Mouse (Mus musculus): ENCODE results near the gene Dmrt1. TPM values are rescaled to one million over a fixed set of nuclear protein-coding genes. Genes with fewer than 3 reads are reported as not detected.

The Dmrt1 gene
- total and polyA plus RNA-seq, 3 experiments = 0.30 to 0.50 TPM; not detected in 1

GRCm38 (mm10) chr19:25612806-25613295, 107.4 kb downstream of the Dmrt1 start:
- dilution Hi-C loops (cut with MboI; ENCODE audit: extremely low pct_ligation_motif_present, extremely low pct_unique_long_range_greater_than_20kb, low sequenced_read_pairs) (no loop called here), in situ Hi-C loops (cut with MboI; ENCODE audit: low pct_ligation_motif_present, low pct_unique_long_range_greater_than_20kb, low sequenced_read_pairs) (no loop called here)
- Histone ChIP-seq H3K4me3 (replicated peaks in 1 of 3; ENCODE audit: low read depth in 2 of 3, low read length in 2 of 3, poor library complexity in 1 of 3) (no peak overlapping the region), H3K9ac (ENCODE audit: insufficient read depth, low read depth) (no peak overlapping the region), H3K27ac (ENCODE audit: insufficient read depth, low read depth) (no peak overlapping the region), H3K79me2 (replicated peaks; ENCODE audit: control insufficient read depth, extremely low read depth, insufficient read depth, poor library complexity, severe bottlenecking) (no peaks in the 10 kb centered on the region), H3K4me2 (ENCODE audit: insufficient read depth, low read depth, poor library complexity, severe bottlenecking) (no peak overlapping the region), H3K9me3 (replicated peaks; ENCODE audit: low read length) (peaks cover 4% of the 10 kb centered on the region), H3K27me3 (replicated peaks) (no peaks in the 10 kb centered on the region), H3K4me1 (ENCODE audit: control insufficient read depth in 1 of 2, insufficient read depth in 2 of 2) (no peaks in the 10 kb centered on the region), H3K36me3 (replicated peaks in 1 of 2; ENCODE audit: control insufficient read depth in 1 of 2, insufficient read depth in 1 of 2, low read length in 1 of 2) (no peaks in the 10 kb centered on the region)
- no peak for TF ChIP-seq PAX5 (IDR thresholded peaks at IDR 0.05; ENCODE audit: low read length)
- no peak for TF ChIP-seq MYC (IDR thresholded peaks at IDR 0.05; ENCODE audit: low read depth, low read length)
- no peak for TF ChIP-seq USF1 (IDR thresholded peaks at IDR 0.05; ENCODE audit: low read depth, low read length)
- no peak for TF ChIP-seq MAFK (IDR thresholded peaks at IDR 0.05; ENCODE audit: insufficient replicate concordance, low read length)
- no peak for TF ChIP-seq USF2 (conservative IDR thresholded peaks at IDR 0.05; ENCODE audit: low read depth, low read length)
- no peak for TF ChIP-seq EP300 (IDR thresholded peaks at IDR 0.05; ENCODE audit: low read length)
- TF ChIP-seq SMC3 (IDR thresholded peaks at IDR 0.05; ENCODE audit: low read depth, low read length) = no peak
- no peak for TF ChIP-seq RCOR1 (conservative IDR thresholded peaks at IDR 0.05; ENCODE audit: low read depth, low read length)
- TF ChIP-seq ZMIZ1 (IDR thresholded peaks at IDR 0.05; ENCODE audit: low read depth, low read length) = no peak
- TF ChIP-seq POLR2AphosphoS2 (IDR thresholded peaks at IDR 0.05; ENCODE audit: low read depth, low read length) = no peak
- no peak for TF ChIP-seq CTCF (conservative IDR thresholded peaks at IDR 0.05 in 1 of 2, IDR thresholded peaks at IDR 0.05 in 1 of 2; ENCODE audit: low read depth in 2 of 2, low read length in 2 of 2)
- TF ChIP-seq NRF1 (IDR thresholded peaks at IDR 0.05; ENCODE audit: low read depth, low read length) = no peak
- TF ChIP-seq ZKSCAN1 (IDR thresholded peaks at IDR 0.05; ENCODE audit: borderline replicate concordance, low read depth, low read length) = no peak
- DNase-seq (ENCODE audit: extremely low read depth) = no peak

GRCm38 (mm10) chr19:25613476-25614300, 108.3 kb downstream of the Dmrt1 start:
- Histone ChIP-seq H3K79me2 (replicated peaks; ENCODE audit: control insufficient read depth, extremely low read depth, insufficient read depth, poor library complexity, severe bottlenecking) (no peaks in the 10 kb centered on the region), H3K4me3 (replicated peaks in 1 of 3; ENCODE audit: low read depth in 2 of 3, low read length in 2 of 3, poor library complexity in 1 of 3) (no peak overlapping the region), H3K4me1 (ENCODE audit: control insufficient read depth in 1 of 2, insufficient read depth in 2 of 2) (no peaks in the 10 kb centered on the region), H3K9me3 (replicated peaks; ENCODE audit: low read length) (peaks cover 4% of the 10 kb centered on the region), H3K4me2 (ENCODE audit: insufficient read depth, low read depth, poor library complexity, severe bottlenecking) (no peak overlapping the region), H3K9ac (ENCODE audit: insufficient read depth, low read depth) (no peak overlapping the region), H3K27ac (ENCODE audit: insufficient read depth, low read depth) (no peak overlapping the region), H3K27me3 (replicated peaks) (no peaks in the 10 kb centered on the region), H3K36me3 (replicated peaks in 1 of 2; ENCODE audit: control insufficient read depth in 1 of 2, insufficient read depth in 1 of 2, low read length in 1 of 2) (no peaks in the 10 kb centered on the region)
- dilution Hi-C loops (cut with MboI; ENCODE audit: extremely low pct_ligation_motif_present, extremely low pct_unique_long_range_greater_than_20kb, low sequenced_read_pairs) = no loop called here
- DNase-seq (ENCODE audit: extremely low read depth) = no peak
- in situ Hi-C loops (cut with MboI; ENCODE audit: low pct_ligation_motif_present, low pct_unique_long_range_greater_than_20kb, low sequenced_read_pairs) = no loop called here
- TF ChIP-seq EP300 (IDR thresholded peaks at IDR 0.05; ENCODE audit: low read length) (no peak), E2F4 (IDR thresholded peaks at IDR 0.05; ENCODE audit: insufficient replicate concordance, low read depth, low read length) (no peak), MXI1 (IDR thresholded peaks at IDR 0.05; ENCODE audit: low read depth, low read length) (no peak), MAX (IDR thresholded peaks at IDR 0.05; ENCODE audit: low read length) (no peak), TCF12 (IDR thresholded peaks at IDR 0.05; ENCODE audit: low read depth, low read length) (no peak), ELF1 (IDR thresholded peaks at IDR 0.05; ENCODE audit: low read depth, low read length) (no peak), PAX5 (IDR thresholded peaks at IDR 0.05; ENCODE audit: low read length) (no peak), MEF2A (IDR thresholded peaks at IDR 0.05; ENCODE audit: borderline replicate concordance, low read depth, low read length) (no peak), CHD2 (IDR thresholded peaks at IDR 0.05; ENCODE audit: low read length) (no peak), JUND (conservative IDR thresholded peaks at IDR 0.05; ENCODE audit: low read depth, low read length) (no peak), UBTF (IDR thresholded peaks at IDR 0.05; ENCODE audit: low read depth, low read length) (no peak), KAT2A (IDR thresholded peaks at IDR 0.05; ENCODE audit: insufficient replicate concordance, low read length) (no peak), ZNF384 (IDR thresholded peaks at IDR 0.05; ENCODE audit: low read depth, low read length) (no peak)
